Mouse (Mus musculus): ENCODE measurements around the gene Slc35e2. TPM values are rescaled to one million over a fixed set of nuclear protein-coding genes. Genes with fewer than 3 reads are reported as not detected.
"Not testable (repeated sequence)": the region's sequence is repeated elsewhere in the genome, so short reads cannot be mapped to it uniquely, and the experiment has no call there.

Gene Slc35e2
- polyA plus RNA-seq, 1 experiment from 2014 or later = 15.9 TPM

GRCm38 (mm10) chr4:155566555-155566954, 34.7 kb upstream of the Slc35e2 start:
- no peak overlapping the region for H3K4me2 ChIP-seq

GRCm38 (mm10) chr4:155568170-155568569, 33.0 kb upstream of the Slc35e2 start:
- Histone ChIP-seq H3K4me1 (replicated peaks) (peaks cover 28% of the 10 kb centered on the region), H3K4me2 (no peak overlapping the region), H3K27ac (no peak overlapping the region), H3K9me3 (no peaks in the 10 kb centered on the region), H3K9ac (0 out of 2 replicates have a peak overlapping the region, but pooled peaks have one; percentile 36), H3K4me3 (no peak overlapping the region), H3K36me3 (no peaks in the 10 kb centered on the region), H3K27me3 (no peaks in the 10 kb centered on the region)
- WGBS = 33% methylated on average over 2 of the region's 2 CpGs
- ATAC-seq (ENCODE audit: low FRiP score) = no peak

More at GRCm38 (mm10) chr4:155566555-155566954, 34.7 kb upstream of the Slc35e2 start:
- 80% methylated on average over 8 of the region's 8 CpGs for WGBS
- Histone ChIP-seq H3K4me1 (replicated peaks) (peaks cover 42% of the 10 kb centered on the region), H3K9ac (peak overlapping the region; percentile 29; the same call in 1 of the 2 replicates), H3K27me3 (no peaks in the 10 kb centered on the region), H3K4me3 (no peak overlapping the region), H3K27ac (no peak overlapping the region), H3K36me3 (no peaks in the 10 kb centered on the region), H3K9me3 (no peaks in the 10 kb centered on the region)
- no peak for ATAC-seq (ENCODE audit: low FRiP score)

- H3K27ac ChIP-seq = no peak overlapping the region
- H3K27me3 ChIP-seq = no peaks in the 10 kb centered on the region
- 91% methylated on average over 7 of the region's 7 CpGs for WGBS
- peak overlapping the region; percentile 36; the same call in 1 of the 2 replicates for H3K9ac ChIP-seq
- H3K9me3 ChIP-seq = no peaks in the 10 kb centered on the region
- no peaks in the 10 kb centered on the region for H3K36me3 ChIP-seq
- no peak overlapping the region for H3K4me3 ChIP-seq
- H3K4me2 ChIP-seq = no peak overlapping the region
- ATAC-seq (ENCODE audit: low FRiP score) = no peak
- H3K4me1 ChIP-seq (replicated peaks) = peaks cover 28% of the 10 kb centered on the region
These were observed 32.4 kb upstream of the Slc35e2 start for GRCm38 (mm10) chr4:155568632-155569370.

- Histone ChIP-seq H3K27ac (no peak overlapping the region), H3K36me3 (no peaks in the 10 kb centered on the region), H3K27me3 (no peaks in the 10 kb centered on the region), H3K4me2 (no peak overlapping the region), H3K4me3 (no peak overlapping the region), H3K9me3 (no peaks in the 10 kb centered on the region), H3K4me1 (replicated peaks) (peaks cover 20% of the 10 kb centered on the region), H3K9ac (no peak overlapping the region)
- no peak for ATAC-seq (ENCODE audit: low FRiP score)
- 93% methylated on average over 6 of the region's 6 CpGs for WGBS
These were observed 31.4 kb upstream of the Slc35e2 start for GRCm38 (mm10) chr4:155569818-155570217.

GRCm38 (mm10) chr4:155570315-155570714, 30.9 kb upstream of the Slc35e2 start:
- not testable (repeated sequence) for ATAC-seq (ENCODE audit: low FRiP score); H3K27me3 ChIP-seq; H3K4me2 ChIP-seq; H3K4me3 ChIP-seq; H3K36me3 ChIP-seq; H3K27ac ChIP-seq; H3K9ac ChIP-seq; H3K9me3 ChIP-seq
- 93% methylated on average over 11 of the region's 11 CpGs for WGBS
- H3K4me1 ChIP-seq (replicated peaks) = peaks cover 15% of the 10 kb centered on the region

- no peak for ATAC-seq (ENCODE audit: low FRiP score)
- peaks cover 5% of the 10 kb centered on the region for H3K36me3 ChIP-seq
- H3K27me3 ChIP-seq = no peaks in the 10 kb centered on the region
- H3K4me1 ChIP-seq (replicated peaks) = peaks cover 5% of the 10 kb centered on the region; the same call in 1 of the 2 replicates
- no peaks in the 10 kb centered on the region for H3K9me3 ChIP-seq
- H3K9ac ChIP-seq = no peak overlapping the region
- H3K4me3 ChIP-seq = no peak overlapping the region
- H3K27ac ChIP-seq = no peak overlapping the region
- WGBS = 93% methylated on average over 2 of the region's 2 CpGs
- H3K4me2 ChIP-seq = no peak overlapping the region
These were observed 29.8 kb upstream of the Slc35e2 start for GRCm38 (mm10) chr4:155571442-155571841.

GRCm38 (mm10) chr4:155573155-155573554, 28.1 kb upstream of the Slc35e2 start:
- Histone ChIP-seq H3K9ac (no peak overlapping the region), H3K36me3 (peaks cover 20% of the 10 kb centered on the region), H3K27me3 (no peaks in the 10 kb centered on the region), H3K9me3 (no peaks in the 10 kb centered on the region), H3K4me1 (replicated peaks) (0 out of 2 replicates have a peak, but pooled peaks cover 4% of the 10 kb centered on the region), H3K27ac (no peak overlapping the region), H3K4me2 (no peak overlapping the region), H3K4me3 (no peak overlapping the region)
- no peak for ATAC-seq (ENCODE audit: low FRiP score)
- WGBS = 97% methylated on average over 2 of the region's 2 CpGs

- Histone ChIP-seq H3K4me1 (replicated peaks) (0 out of 2 replicates have a peak, but pooled peaks cover 4% of the 10 kb centered on the region), H3K27me3 (no peaks in the 10 kb centered on the region), H3K9me3 (no peaks in the 10 kb centered on the region), H3K36me3 (peaks cover 27% of the 10 kb centered on the region), H3K4me2 (no peak overlapping the region), H3K9ac (no peak overlapping the region), H3K4me3 (no peak overlapping the region), H3K27ac (no peak overlapping the region)
- ATAC-seq (ENCODE audit: low FRiP score) = no peak
- 96% methylated on average over 9 of the region's 9 CpGs for WGBS
These were observed 27.3 kb upstream of the Slc35e2 start for GRCm38 (mm10) chr4:155573876-155574275.

- H3K27ac ChIP-seq = no peak overlapping the region
These were observed 26.3 kb upstream of the Slc35e2 start for GRCm38 (mm10) chr4:155574931-155575330.

GRCm38 (mm10) chr4:155575521-155575920, 25.7 kb upstream of the Slc35e2 start:
- Histone ChIP-seq H3K27me3 (no peaks in the 10 kb centered on the region), H3K4me1 (replicated peaks) (0 out of 2 replicates have a peak, but pooled peaks cover 4% of the 10 kb centered on the region), H3K9me3 (no peaks in the 10 kb centered on the region), H3K4me2 (no peak overlapping the region), H3K4me3 (no peak overlapping the region), H3K9ac (no peak overlapping the region), H3K36me3 (peaks cover 41% of the 10 kb centered on the region), H3K27ac (no peak overlapping the region)
- WGBS = 81% methylated on average over 8 of the region's 8 CpGs
- ATAC-seq (ENCODE audit: low FRiP score) = no peak

More at GRCm38 (mm10) chr4:155574931-155575330, 26.3 kb upstream of the Slc35e2 start:
- WGBS = 89% methylated on average over 11 of the region's 11 CpGs
- Histone ChIP-seq H3K4me3 (no peak overlapping the region), H3K27me3 (no peaks in the 10 kb centered on the region), H3K9me3 (no peaks in the 10 kb centered on the region), H3K9ac (no peak overlapping the region), H3K36me3 (peaks cover 38% of the 10 kb centered on the region), H3K4me1 (replicated peaks) (0 out of 2 replicates have a peak, but pooled peaks cover 4% of the 10 kb centered on the region), H3K4me2 (no peak overlapping the region)
- ATAC-seq (ENCODE audit: low FRiP score) = no peak

- 96% methylated on average over 9 of the region's 9 CpGs for WGBS
- Histone ChIP-seq H3K27me3 (no peaks in the 10 kb centered on the region), H3K27ac (no peak overlapping the region), H3K4me1 (replicated peaks) (no peaks in the 10 kb centered on the region), H3K36me3 (peaks cover 49% of the 10 kb centered on the region), H3K9ac (no peak overlapping the region), H3K9me3 (no peaks in the 10 kb centered on the region), H3K4me3 (no peak overlapping the region), H3K4me2 (no peak overlapping the region)
- no peak for ATAC-seq (ENCODE audit: low FRiP score)
These were observed 24.1 kb upstream of the Slc35e2 start for GRCm38 (mm10) chr4:155577132-155577531.

- H3K4me2 ChIP-seq = no peak overlapping the region
- H3K36me3 ChIP-seq = peaks cover 55% of the 10 kb centered on the region
- no peak overlapping the region for H3K9ac ChIP-seq
- no peak for ATAC-seq (ENCODE audit: low FRiP score)
- no peak overlapping the region for H3K4me3 ChIP-seq
- H3K4me1 ChIP-seq (replicated peaks) = no peaks in the 10 kb centered on the region
- 95% methylated on average over 5 of the region's 5 CpGs for WGBS
- no peaks in the 10 kb centered on the region for H3K9me3 ChIP-seq
- H3K27ac ChIP-seq = no peak overlapping the region
- no peaks in the 10 kb centered on the region for H3K27me3 ChIP-seq
These were observed 23.5 kb upstream of the Slc35e2 start for GRCm38 (mm10) chr4:155577741-155578140.

Data from hindbrain, embryonic 13.5 days (tissue).